Mouse (Mus musculus): Measurements from ENCODE around the gene Tmprss11c. TPM values are rescaled to one million over a fixed set of nuclear protein-coding genes. Genes with fewer than 3 reads are reported as not detected.

The Tmprss11c gene
- polyA plus RNA-seq (2021; fragmentation: Nextera tagmentation), result not detected in 2 replicates
- long read RNA-seq, experiment 1, result 0 reads
- long read RNA-seq, experiment 2, result 0 reads

GRCm38 (mm10) chr5:86289208-86289607 is at the start of gene Tmprss11c:
Tmprss11c (minus strand) TSS chr5:86289308.

DNA sequence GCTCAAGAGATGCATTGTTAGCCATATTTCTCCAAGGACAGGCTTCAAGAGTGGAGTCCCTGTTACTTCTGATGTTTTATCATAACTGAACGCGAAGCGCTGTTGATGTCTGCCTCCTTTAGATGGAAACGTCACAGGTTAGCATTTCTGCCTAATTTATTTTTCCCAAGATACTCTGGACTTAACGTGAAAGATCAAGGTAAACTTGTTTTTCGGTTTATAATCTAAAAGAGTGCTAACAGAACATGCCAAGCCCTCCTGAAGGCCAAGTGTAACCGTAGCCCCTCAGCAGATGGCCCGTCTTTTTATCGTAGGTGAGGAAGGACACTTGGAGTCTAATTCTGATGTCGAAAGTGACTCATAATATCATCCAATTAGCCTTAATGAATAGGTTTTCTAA is 91.3 kb downstream of the Tmprss11c start, which contains the start of gene Gnrhr:
Gene Gnrhr (minus strand): TSS at position 101 of the 400 bp plus-strand sequence.

Other genes starting within 250 kb of the Tmprss11c start
- 5.1 and 5.2 TPM in 2 replicates for gene Cenpc1, start 223.7 kb downstream of the Tmprss11c start, polyA plus RNA-seq (2021; fragmentation: Nextera tagmentation)
- gene Stap1, start 217.6 kb downstream of the Tmprss11c start, polyA plus RNA-seq (2021; fragmentation: Nextera tagmentation), result 0.09 TPM in 2 replicates
- gene Uba6, start 116.5 kb downstream of the Tmprss11c start, polyA plus RNA-seq (2021; fragmentation: Nextera tagmentation), result 1.6 and 2.0 TPM in 2 replicates
- not detected in 2 replicates for gene Gnrhr, start 91.4 kb downstream of the Tmprss11c start, polyA plus RNA-seq (2021; fragmentation: Nextera tagmentation)
- gene Tmprss11d, start 84.1 kb upstream of the Tmprss11c start, polyA plus RNA-seq (2021; fragmentation: Nextera tagmentation), result not detected in 2 replicates
- gene Tmprss11a, start 179.7 kb upstream of the Tmprss11c start, polyA plus RNA-seq (2021; fragmentation: Nextera tagmentation), result 0.89 TPM in 1 of 2 replicates, not detected in the other
- not detected in 2 replicates for gene Tmprss11g, start 229.3 kb upstream of the Tmprss11c start, polyA plus RNA-seq (2021; fragmentation: Nextera tagmentation)